Mouse (Mus musculus) left cerebral cortex, postnatal 25 days (tissue): ENCODE data around the gene Hmgcl. TPM values are rescaled to one million over a fixed set of nuclear protein-coding genes. Genes with fewer than 3 reads are reported as not detected.
"Not testable (repeated sequence)": the region's sequence is repeated elsewhere in the genome, so short reads cannot be mapped to it uniquely, and the experiment has no call there.

Experiments
- DNase-seq, 2 experiments: peaks; one replicate each; pipeline ENCODE4 v3.0.0; 2022; ENCODE audit warnings: low spot score in 2 of 2, mixed read lengths in 1 of 2
- intact Hi-C: fragments of 180-260 bp; cut with DNase I; formaldehyde crosslinking; loops from one replicate; pipeline ENCODE4 v1.15.1; 2025
- total RNA-seq, 2 experiments: library from RNA; stranded (reverse); gene quantifications; 2 replicates each; pipeline ENCODE4 v1.2.3; 2021

Gene Hmgcl
- total RNA-seq, 2 experiments from 2014 or later = 29.5 TPM

DNA sequence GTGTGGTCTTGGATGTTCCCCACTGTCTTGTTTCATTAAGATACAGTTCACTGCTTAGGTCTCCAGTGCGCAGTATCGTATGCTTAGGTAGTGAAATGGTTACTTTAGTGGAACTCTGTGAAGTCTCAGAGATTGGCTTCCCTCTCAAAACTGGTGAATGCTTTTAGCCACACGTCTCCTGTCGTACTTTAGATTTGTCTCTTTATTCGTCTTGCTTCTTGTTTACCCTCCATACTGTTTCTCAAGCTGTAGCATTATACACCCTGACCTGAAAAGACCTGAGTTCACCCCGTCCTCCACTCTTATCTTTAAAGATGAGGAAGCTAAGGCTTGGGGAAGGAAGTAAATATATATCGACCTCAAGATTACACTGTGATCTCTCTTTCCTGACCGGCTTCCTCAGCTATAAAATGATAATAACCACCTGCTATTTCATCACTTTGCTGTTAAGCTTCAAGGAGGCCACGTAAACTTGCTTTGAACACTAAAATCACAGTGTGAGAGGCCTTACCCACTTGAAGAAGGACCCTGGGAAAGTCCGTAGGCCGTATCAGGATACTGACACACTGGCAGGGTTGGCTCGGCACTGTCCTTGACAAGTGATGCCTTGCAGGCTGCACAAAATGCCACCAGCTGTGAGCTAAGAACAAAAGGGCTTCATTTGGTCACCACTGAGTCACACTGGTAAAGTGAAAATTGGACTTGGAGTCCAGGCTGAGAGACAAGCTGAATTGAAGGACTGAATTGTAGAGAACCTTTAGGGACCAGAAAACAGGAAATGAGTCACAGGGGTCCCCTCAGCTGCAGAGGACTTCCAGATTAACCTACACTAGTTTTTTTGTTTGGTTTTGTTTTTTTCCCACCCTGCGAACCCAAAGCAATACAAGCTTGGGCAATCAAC, 26.9 kb downstream of the Hmgcl start:
- intact Hi-C loops = loop anchor here (1.0 kb wide), 1 partner anchor 10 kb away; the partner anchor contains the start of gene Gale

DNA sequence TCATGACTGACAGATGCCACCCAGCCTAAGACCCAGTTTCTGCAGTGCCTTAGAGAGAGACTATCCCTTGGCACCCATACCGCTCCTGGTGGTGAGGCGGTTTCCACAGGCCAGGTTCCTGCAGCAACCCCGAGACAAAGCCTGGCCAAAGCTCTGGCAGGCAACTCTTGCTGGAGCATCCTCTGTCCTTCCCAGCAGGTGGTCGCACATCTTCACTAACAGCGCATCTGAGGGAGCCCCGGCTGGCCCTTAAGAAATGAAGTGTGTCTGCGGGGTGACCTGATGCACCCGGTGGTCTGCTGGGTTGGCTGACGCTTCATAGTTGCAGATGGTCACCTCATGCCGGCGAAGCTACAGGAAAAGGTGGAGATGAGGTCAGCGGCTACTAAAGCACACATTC, 29.9 kb downstream of the Hmgcl start:
- DNase-seq = no peak
- intact Hi-C loops = no loop called here

More for the DNA sequence above, 26.9 kb downstream of the Hmgcl start:
- DNase-seq = no peak

DNA sequence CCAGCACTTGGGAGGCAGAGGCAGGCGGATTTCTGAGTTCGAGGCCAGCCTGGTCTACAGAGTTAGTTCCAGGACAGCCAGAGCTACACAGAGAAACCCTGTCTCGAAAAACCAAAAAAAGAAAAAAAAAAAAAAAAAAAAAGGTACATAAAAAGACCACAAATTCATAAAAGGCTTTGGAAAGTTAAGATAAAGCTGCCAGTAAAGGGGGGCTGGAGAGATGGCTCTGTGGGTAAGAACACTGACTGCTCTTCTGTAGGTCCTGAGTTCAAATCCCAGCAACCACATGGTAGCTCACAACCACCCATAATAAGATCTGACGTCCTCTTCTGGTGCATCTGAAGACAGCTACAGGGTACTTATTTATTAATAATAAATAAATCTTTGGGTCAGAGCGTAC, 34.0 kb downstream of the Hmgcl start:
- DNase-seq, intact Hi-C loops: not testable (repeated sequence)

DNA sequence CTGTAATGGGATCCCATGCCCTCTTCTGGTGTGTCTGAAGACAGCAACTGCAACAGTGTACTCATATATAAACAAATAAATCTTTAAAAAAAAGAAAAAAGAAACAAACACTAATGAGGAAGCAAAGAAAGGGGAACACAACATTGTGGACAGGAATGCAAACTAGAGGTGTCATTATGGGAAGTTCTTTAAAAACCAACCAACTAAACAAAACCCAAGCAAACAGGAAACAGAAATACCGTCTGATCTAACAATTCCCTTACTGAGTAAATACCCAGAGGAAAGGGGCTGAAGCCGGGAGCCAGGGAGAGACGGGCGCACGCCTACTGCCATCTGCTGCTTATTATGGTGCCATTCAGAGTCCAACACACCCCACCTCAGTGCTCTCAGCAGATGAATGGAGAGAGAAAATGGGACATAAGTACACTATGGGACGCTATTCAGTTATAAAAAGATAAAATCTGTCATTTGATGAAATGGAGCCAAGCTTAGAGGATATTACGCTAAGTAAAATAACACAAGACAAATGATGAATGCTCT, 35.3 kb downstream of the Hmgcl start:
- peak; percentile 71 to 93 for DNase-seq
- intact Hi-C loops = no loop called here

DNA sequence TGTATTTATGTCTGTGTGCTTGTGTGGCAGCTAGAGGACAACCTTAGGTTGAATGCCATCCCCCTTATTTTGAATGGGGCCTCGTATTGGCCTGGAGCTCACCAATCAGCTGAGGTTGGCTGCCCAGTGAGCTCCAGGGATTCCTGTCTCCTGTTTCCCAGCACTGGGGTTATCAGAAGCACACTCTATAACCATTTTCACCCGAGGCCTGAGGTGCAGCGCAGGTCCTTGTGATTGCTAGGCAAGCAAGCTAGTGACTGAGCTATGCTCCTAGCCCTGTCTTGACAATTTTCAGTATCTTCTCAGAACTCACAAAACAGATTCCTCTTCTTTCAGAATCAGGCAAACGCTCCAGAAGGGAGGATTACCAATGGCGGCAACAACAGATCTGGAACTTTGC, 38.3 kb downstream of the Hmgcl start:
- intact Hi-C loops = no loop called here

DNA sequence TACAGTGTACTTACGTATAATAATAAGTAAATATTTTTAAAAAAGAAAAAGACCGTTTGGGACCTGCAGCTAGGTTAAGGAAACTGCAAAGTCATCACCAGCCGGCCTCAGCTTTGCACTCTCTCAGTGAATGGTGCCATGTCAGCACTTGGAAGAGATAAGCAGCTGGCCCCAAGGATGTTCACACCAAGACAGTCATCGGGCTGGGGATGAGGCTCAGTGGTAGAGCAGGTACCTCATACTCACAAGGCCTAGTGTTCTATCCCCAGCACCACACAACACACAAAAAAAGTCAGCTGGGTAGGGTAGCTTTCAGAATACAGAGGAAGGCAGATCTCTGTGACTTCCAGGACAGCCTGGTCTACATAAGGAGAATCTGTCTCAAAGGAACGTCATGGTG, 38.9 kb downstream of the Hmgcl start:
- DNase-seq = no peak
- intact Hi-C loops = no loop called here

More for the DNA sequence above, 38.3 kb downstream of the Hmgcl start:
- DNase-seq = no peak

DNA sequence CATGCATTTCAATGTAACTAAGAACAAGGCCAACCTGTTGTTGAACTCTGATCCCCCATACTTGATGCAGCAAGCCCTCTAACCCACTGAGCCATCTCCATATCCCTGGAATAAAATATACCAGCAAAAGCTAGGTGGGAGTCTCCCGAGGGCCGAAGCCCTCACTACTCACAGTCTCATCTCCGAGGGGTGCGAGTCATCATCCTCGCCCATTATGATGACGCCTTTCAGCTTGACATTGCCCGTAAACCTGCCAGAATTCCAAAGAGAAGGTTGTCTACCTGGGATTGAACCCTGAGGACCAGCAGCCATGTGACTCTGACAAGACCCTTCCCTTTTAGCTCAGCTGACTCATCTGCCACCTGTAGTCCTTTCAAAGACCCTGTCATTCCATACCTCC, 39.5 kb downstream of the Hmgcl start:
- intact Hi-C loops = no loop called here
- no peak for DNase-seq

DNA sequence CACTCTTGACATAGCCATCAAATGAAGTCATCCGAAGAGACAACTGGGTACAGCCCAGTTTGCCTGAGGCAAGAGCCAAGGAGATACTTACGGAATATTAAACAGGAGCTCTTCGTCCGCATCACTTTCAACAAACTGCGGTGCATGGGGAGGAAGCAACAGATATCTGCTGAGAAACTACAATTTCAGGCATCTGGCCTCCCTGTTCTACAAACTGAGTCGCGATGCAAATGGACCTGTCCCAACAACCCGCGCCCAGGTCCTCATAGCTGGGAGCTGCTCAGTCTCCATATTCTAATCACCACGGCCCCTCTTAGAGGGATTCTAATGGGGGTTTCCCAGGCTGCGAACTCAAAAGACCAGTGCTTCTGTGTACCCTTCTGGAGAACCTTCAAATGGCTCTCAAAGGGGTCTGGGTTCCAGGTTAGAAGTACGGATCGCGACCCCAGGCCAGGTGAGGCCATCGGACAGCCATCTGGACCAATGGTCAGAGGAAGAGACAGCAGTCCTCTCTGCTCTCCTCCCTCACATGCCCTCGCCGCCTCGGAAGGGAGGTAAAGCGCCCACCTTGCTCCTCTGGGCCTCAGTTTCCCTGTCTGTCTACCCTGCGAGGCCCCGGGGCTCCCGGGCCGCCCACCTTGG, 40.2 kb downstream of the Hmgcl start:
- intact Hi-C loops = no loop called here
- DNase-seq = no peak

DNA sequence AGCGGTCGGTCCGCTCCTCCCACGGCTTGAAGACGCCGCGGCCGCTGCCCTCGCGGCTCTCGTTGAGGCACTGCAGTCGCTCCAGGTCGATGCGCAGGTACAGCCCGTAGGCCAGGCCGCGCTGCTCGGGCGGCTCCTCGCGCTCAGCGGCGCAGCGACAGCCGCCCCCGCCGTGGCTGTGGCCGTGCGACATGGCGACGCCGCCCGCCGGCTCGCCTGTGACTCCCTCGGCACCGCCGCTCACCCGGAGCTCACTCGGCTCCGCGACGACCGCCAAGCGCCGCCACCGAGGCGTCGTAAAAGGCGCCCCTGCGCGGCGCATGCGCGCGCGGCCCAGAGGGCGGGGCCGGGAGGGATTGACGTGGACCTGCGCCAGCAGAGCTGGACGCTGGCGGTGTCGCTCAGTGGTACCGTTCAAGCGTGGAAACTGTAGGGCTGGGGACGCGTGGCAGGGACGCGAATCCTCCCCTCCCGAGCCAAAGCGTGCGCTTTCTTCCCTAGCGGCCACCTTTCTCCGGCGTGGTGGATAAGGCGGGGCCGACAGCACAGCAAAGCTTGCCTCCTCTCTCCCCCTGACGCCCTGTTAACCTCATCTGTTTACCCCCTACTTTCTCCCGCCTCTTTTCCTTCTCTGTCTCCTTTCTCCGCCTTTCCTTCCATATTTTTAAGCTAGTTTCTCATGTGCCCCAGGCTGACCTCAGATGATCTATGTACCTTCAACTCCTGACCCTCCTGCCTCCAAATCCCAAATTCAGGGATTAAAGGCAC, 40.9 kb downstream of the Hmgcl start, which contains the start of gene Pithd1:
Gene Pithd1 (minus strand): TSS at position 322 of the 768 bp plus-strand sequence.
- peak; percentile 91 to 93 for DNase-seq
- intact Hi-C loops = no loop called here

DNA sequence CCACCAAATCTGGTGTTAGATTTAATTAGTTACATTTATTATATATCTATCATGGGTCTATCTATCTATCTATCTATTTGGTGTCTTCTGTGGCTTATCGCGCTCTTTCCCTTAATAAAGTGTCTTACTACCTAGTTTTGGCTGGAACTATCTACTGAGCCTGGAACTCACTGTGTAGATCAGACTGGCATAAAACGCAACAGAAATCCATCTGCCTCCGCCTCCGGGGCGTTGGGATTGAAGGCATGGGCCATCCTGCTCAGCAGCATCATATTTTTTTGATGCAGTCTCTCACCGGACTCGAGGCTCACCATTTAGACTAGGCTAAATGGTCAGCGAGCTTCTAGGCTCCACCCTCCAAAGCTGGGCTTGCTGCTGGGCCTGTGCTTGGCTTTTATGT, 41.5 kb downstream of the Hmgcl start:
- intact Hi-C loops = no loop called here
- DNase-seq = peak in 1 of 2 experiments; percentile 58

DNA sequence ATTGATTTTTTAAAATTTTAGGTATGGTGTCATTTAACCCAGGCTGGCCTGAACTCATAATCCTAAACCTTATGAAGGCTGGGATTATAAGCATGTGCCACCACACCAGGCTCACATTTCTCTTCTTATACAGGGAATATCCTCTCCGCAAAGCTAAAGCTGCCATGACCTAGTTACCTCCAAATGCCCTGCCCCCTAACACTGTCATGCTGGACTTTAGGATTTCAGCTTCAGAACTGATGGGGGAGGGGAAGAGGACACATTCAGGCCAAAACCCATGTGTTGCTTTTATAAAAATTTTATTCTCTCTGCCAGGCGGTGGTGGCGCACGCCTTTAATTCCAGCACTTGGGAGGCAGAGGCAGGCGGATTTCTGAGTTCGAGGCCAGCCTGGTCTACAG, 47.7 kb downstream of the Hmgcl start:
- intact Hi-C loops = no loop called here
- no peak for DNase-seq

DNA sequence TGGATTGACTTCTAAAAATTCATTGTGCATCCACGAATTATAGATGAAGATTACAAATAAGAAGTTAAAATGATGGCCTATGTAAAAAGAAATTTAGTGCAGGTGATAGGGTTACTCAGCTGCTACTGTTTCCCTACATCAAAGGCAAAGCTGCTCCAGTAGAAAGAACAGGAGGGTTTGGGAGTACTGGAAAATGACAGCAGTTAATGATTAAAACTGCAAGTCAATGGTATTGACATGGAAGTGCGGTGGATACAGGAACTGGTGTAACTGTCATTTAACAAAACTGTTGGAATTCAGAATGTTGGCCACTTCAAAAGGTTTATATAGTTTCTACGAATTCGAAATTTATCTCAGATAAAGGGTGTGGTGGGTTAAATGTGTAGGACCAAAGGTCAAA, 48.9 kb downstream of the Hmgcl start:
- intact Hi-C loops = no loop called here
- DNase-seq = no peak

DNA sequence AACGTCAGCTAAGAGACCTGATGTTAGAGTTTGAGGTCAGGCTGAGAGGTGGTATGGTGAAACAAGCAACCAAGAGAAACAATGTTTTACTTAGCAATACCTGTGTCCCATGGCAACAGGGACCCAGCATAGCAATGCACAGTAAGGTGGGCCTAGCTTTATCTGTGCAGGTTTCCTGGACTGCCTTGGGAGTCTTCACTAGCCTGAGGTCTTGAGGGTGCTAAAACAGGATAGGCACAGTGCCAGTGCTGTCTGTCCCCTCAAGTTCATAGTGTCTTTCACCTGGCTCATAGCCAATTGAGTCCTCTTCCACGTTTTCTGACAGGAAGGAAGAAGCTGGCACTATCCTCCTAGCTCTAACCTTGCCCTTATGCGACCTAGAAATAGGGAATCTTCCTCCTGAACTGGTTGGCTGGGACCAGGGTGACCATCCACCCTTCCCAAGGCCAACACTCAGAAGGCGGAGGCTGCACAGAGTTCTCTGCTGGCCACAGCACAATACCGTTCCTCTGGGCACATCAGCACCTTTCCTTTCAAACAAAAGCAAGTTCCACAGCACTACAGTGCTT, 57.9 kb downstream of the Hmgcl start:
- intact Hi-C loops = no loop called here
- no peak for DNase-seq

DNA sequence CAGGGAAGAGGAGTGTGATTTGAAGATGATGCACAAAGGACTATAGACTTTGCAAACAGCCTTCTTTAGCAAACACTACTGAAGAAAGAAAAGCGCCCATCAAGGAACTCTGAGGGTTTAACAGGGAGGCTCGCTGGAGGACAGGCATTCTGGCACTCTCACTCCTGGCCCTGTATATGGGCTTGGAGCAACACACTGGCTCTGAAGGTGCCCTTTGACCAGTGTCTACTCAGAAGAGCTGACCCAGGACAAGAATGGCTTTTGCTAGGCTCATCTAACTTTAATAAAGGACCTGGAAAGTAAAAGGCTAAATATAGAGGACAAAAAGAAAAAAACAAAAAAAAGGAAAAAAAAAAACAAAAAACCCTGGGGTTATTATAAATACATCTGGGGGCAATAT, 58.7 kb downstream of the Hmgcl start:
- no peak for DNase-seq
- intact Hi-C loops = no loop called here

DNA sequence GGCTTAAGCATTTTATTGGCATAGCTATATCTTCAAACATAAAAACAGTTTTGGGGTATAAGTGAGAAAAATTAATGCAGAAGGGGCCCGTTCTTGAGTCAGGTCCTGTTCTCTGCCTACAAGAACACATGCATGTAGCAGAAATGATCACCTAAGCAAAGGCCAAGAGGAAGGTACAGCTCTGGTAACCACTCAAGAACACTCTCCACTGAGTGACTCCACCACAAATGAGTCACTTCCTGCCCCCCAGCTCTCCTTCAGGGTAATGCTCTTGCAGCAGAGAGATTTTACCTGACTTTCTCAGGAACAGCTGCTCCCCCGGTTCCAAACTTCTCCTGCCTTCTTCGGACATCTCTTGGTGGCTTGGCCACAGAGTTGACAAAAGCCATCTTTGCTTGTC, 60.6 kb downstream of the Hmgcl start:
- intact Hi-C loops = no loop called here
- DNase-seq = no peak

DNA sequence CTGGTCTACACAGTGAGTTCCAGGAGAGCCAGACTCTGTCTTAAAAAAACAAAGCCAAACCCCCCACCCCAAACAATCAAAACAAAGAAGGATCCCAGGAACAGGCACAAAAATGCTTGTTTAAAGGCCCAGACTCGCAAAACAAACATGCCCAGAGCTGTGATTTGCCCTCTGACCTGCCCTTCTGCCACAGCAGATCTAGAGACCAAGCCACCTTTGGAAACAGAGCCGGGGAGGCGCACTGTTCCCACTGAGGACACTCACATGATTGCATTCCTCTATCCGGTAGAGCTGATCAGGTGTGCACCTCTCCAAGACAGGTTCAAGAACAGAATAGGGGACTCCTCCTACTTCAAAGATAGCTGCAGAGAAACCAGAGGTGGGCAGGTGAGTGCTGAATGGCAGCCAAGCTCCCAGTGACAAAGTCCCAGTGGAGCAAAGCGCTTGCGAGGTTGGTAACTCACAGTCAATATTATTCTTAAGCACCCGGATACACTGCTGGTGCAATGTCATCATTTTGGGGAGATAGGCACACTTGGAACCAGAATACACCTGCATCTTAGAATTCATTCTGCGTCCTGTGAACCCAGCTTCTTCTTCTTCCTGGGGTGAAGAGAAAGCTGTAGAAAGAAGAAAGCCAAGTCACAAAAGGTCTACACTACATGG, 62.7 kb downstream of the Hmgcl start:
- intact Hi-C loops = no loop called here
- no peak for DNase-seq

DNA sequence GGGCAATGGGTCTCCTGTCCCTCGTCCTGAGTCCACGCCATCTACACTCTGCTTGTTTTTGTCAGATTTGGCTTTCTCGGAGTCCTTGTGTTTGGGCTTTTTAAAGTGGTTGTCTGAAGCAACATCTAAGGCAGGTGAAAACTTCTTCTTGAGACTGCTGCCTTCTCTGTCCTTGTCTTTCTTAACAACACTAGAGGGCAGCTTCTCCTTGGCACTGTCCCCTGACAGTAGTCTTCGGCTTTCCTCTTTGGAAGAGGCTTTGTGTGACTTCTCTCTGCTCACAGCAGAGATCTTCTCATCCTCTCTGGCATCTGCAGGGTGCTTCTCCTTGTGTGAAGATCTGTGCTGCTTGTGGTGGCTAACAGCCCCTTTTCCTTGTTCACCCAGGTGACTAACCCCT, 64.3 kb downstream of the Hmgcl start:
- DNase-seq = no peak
- intact Hi-C loops = no loop called here
